Mouse (Mus musculus) olfactory bulb, adult 2 months (tissue): Measurements from ENCODE around the gene Tbl3. TPM values are rescaled to one million over a fixed set of nuclear protein-coding genes. Genes with fewer than 3 reads are reported as not detected.
A peak's percentile ranks its signal among the peaks of the same experiment; 100 is the strongest.
"Not testable (repeated sequence)": the region's sequence is repeated elsewhere in the genome, so short reads cannot be mapped to it uniquely, and the experiment has no call there.

Experiments used
- H3K27ac ChIP-seq: fragments of 200-500 bp; 2 replicates; pipeline ENCODE4 v1.5.1; 2012; ENCODE audit warnings: low read depth, low read length; ENCODE audit not compliant: insufficient read depth
- H3K4me1 ChIP-seq: fragments of 200-500 bp; 2 replicates; pipeline ENCODE4 v1.6.1; 2012; ENCODE audit warnings: low read length; ENCODE audit not compliant: control insufficient read depth, insufficient read depth
- H3K4me3 ChIP-seq: fragments of 200-500 bp; 2 replicates; pipeline ENCODE4 v1.5.1; 2012; ENCODE audit warnings: mild to moderate bottlenecking, low read depth, low read length, moderate library complexity; ENCODE audit not compliant: insufficient read depth
- CTCF ChIP-seq: fragments of 200-500 bp; IDR thresholded peaks from 2 replicates; pipeline ENCODE4 v1.5.1; 2012; ENCODE audit warnings: low read depth, mild to moderate bottlenecking, low read length, moderate library complexity; ENCODE audit not compliant: insufficient read depth
- POLR2A ChIP-seq: fragments of 200-500 bp; IDR thresholded peaks from 2 replicates; pipeline ENCODE4 v1.6.1; 2012; ENCODE audit warnings: mild to moderate bottlenecking, low read depth, low read length, moderate library complexity; ENCODE audit not compliant: insufficient read depth
- WGBS: fragments of 180-500 bp; shearing (Covaris S2); methylation state at CpG from one replicate; pipeline ENCODE4 v1.1.7; 2018; 5-methylcytosine and 5-hydroxymethylcytosine counted together
- polyA plus RNA-seq: library from polyadenylated mRNA; stranded (reverse); fragments of >200 nt; gene quantifications from 2 replicates; pipeline ENCODE4 v1.2.4, GENCODE M21; 2012; ENCODE audit warnings: low replicate concordance; ENCODE audit not compliant: missing spikeins, insufficient read depth, insufficient read length

Tbl3 gene
- polyA plus RNA-seq, 1 experiment = not detected

DNA sequence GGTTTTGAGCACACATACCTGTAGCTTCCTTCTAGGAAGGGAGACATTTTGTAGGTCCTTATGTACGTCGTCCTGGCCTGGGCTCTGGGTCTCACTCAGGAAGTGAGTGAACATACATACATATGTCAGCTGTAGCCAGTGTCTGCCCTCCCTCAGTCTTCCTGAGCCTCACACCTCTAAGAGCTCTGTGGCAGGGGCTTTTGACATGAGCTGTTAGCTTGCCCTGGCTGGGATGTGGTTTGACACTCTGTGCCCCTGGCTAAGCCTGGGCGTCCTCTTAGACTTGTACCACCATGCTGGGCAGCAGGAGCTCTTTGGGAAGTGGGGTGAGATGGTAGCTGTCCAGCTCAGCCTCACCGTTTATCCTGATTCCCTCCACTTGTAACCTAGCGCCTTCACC lies 36.1 kb downstream of the Tbl3 start:
- Histone ChIP-seq H3K4me1 (peaks cover 26% of the 10 kb centered on the region), H3K27ac (no peak overlapping the region), H3K4me3 (no peak overlapping the region)
- WGBS = 68% methylated on average over 5 of the region's 5 CpGs
- no peak for TF ChIP-seq CTCF
- no peak for TF ChIP-seq POLR2A

- Histone ChIP-seq H3K4me3 (peak overlapping the region; percentile 81), H3K27ac (no peak overlapping the region), H3K4me1 (peaks cover 23% of the 10 kb centered on the region)
- 3% methylated on average over 8 of the region's 8 CpGs for WGBS
- no peak for TF ChIP-seq CTCF
- TF ChIP-seq POLR2A = no peak
These were observed 37.1 kb downstream of the Tbl3 start for GRCm38 (mm10) chr17:24670246-24670844.

DNA sequence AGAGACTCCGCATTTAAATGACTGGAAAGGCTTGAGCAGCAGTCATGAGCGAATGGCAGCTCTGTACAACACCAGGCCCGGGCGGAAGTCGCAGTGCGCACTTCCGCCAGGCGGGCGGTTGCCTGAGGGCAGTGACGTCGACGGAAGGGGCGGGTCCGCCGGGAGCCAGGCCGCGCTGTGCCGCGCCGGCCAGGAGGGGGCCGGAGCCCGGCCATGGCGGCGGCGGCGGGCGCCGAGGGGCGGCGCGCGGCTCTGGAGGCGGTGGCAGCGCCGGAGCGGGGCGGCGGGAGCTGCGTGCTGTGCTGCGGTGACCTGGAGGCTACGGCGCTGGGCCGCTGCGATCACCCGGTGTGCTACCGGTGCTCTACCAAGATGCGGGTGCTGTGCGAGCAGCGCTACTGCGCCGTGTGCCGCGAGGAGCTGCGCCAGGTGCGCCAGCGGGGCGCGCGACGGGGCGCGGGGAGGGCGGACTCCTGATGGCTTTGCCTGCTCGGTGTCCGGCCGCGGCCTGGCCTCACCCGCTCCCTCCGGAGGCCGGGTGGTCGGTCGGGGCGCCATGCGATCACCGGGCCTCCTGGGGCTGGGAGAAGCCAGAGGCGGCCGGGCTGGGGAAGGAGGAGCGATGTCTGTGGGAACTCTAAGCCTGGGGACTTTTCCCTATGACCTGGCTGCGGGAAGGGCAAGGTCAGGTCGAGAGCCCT lies 37.8 kb downstream of the Tbl3 start, which contains the start of gene Zfp598:
TSS of gene Zfp598 (plus strand) at position 143 of the 701 bp plus-strand sequence.
- H3K27ac ChIP-seq = peak within 1 kb of the TSS; percentile 43
- WGBS = under 1% methylated on average over 71 of the region's 80 CpGs
- TF ChIP-seq POLR2A (peak; percentile 97), CTCF (no peak)

GRCm38 (mm10) chr17:24669214-24669544 lies 38.3 kb downstream of the Tbl3 start:
- peaks cover 19% of the 10 kb centered on the region for H3K4me1 ChIP-seq
- peak overlapping the region; percentile 43 for H3K27ac ChIP-seq
- WGBS = 9% methylated on average over 15 of the region's 15 CpGs
- H3K4me3 ChIP-seq = peak overlapping the region; percentile 81

More for the DNA sequence above, 37.8 kb downstream of the Tbl3 start, which contains the start of gene Zfp598:
- Histone ChIP-seq H3K4me3 (peak within 1 kb of the TSS; percentile 81), H3K4me1 (peaks cover 23% of the 10 kb centered on the region)

DNA sequence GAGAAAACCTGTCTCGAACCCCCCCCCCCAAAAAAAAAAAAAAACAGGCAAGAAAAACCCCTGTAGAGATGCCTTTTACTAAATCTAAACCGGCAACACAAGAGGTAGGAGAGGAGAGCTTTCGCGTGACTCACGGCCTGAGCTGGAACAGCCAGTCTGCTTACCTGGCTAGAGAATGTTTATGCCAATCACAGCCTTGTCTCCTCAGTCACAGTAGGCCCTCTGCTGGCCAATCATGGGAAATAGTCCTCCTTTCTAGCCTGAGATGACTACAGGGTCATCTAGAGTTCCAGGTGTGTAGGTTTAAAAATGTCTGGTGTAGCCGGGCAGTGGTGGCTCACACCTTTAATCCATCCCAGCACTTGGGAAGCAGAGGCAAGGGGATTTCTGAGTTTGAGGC lies 40.0 kb downstream of the Tbl3 start:
- WGBS = 31% methylated on average over 6 of the region's 6 CpGs
- peaks cover 11% of the 10 kb centered on the region for H3K4me1 ChIP-seq
- TF ChIP-seq POLR2A (no peak), CTCF (no peak)
- H3K27ac ChIP-seq = no peak overlapping the region
- no peak overlapping the region for H3K4me3 ChIP-seq

GRCm38 (mm10) chr17:24667011-24667410 lies 40.4 kb downstream of the Tbl3 start:
- H3K27ac ChIP-seq, H3K4me1 ChIP-seq, H3K4me3 ChIP-seq: not testable (repeated sequence)
- WGBS = 70% methylated on average over 7 of the region's 7 CpGs

GRCm38 (mm10) chr17:24658017-24658758 lies 49.3 kb downstream of the Tbl3 start, which contains the start of gene Npw:
Gene Npw, minus strand, starts transcription at chr17:24658457.
- Histone ChIP-seq H3K27ac (no peak within 1 kb of the TSS), H3K4me3 (0 out of 2 replicates have a peak within 1 kb of the TSS, but pooled peaks have one; percentile 1), H3K4me1 (peaks cover 15% of the 10 kb centered on the region)
- 3% methylated on average over 47 of the region's 47 CpGs for WGBS
- TF ChIP-seq POLR2A (no peak), CTCF (no peak)

DNA sequence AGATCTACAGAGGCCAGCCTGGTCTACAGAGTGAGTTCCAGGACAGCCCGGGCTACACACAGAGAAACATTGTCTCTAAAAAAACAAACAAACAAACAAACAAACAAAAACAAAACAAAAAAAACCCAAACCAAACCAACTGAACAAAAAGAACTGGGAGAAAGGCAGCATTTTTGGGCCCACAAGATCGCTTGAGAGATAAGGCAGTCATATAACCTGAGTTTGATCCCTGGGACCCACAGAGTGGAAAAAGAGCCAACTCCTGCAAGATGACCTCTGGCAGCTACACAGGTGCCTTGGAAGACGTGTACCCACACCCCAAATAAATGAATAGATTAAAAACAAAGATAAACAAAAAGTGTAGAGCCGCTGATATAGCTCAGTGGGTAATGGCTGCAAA lies 52.5 kb downstream of the Tbl3 start:
- H3K27ac ChIP-seq = no peak overlapping the region
- TF ChIP-seq POLR2A (no peak), CTCF (no peak)
- H3K4me1 ChIP-seq = peaks cover 23% of the 10 kb centered on the region
- 83% methylated on average over 4 of the region's 4 CpGs for WGBS
- H3K4me3 ChIP-seq = no peak overlapping the region

DNA sequence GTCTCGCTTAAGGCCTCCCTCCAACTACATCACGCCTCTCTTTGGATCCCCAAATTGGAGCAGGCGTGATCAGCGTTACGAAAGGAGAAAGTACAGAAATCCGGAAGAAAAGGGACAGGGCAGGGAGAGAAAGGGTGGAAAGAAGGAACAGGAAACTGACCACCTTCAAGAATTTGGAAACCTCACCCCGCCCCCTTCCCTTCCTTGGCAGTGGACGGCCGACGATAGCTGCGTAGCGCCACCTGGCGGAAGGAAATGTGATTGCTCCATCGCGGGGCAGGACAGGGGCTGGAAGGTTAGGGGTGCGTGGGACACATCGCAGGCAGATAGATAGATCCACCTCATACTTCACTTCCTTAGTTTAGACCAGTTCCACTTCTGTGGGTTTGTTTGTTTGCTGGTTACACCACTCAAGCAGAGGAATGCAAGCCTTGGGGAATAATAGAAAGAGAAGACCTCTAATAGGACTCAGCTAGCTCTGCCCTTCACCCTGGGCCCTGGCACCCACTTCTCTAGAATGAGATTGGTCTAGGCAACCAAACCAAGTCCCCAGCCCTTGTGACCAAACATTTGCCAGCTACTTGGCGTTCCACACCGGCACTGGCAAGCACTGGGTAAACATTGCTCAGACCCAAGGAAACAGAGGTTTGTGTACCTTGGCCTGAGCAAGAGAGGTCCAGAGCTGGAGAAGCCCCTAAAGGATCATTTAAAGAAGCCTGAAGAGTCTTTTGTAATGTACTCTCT lies 53.3 kb downstream of the Tbl3 start:
- H3K27ac ChIP-seq = no peak overlapping the region
- H3K4me1 ChIP-seq = peaks cover 24% of the 10 kb centered on the region
- 3% methylated on average over 19 of the region's 19 CpGs for WGBS
- H3K4me3 ChIP-seq = peak overlapping the region; percentile 14
- TF ChIP-seq POLR2A (no peak), CTCF (peak; percentile 94)
